Mouse (Mus musculus) hindbrain, embryonic 15.5 days (tissue): ENCODE measurements at regions not wholly inside any gene's neighbourhood (a gene's known extent, or its start where the extent isn't known, plus 50 kb on each side); places are given as distances from the start of the nearest gene placed in this dataset.
A peak's percentile ranks its signal among the peaks of the same experiment; 100 is the strongest.

ENCODE experiments used
- ATAC-seq: fragments of 200-750 bp; cut with Nextera tagmentation; 2 replicates; pipeline ENCODE4 v1.8.0; 2017; ENCODE audit warnings: low read depth, moderate number of reproducible peaks, moderate TSS enrichment; ENCODE audit not compliant: low FRiP score
- H3K27ac ChIP-seq: fragments of 300-500 bp; sonication (generic); replicated peaks from 2 replicates; pipeline ENCODE4 v1.5.1; 2015; ENCODE audit warnings: mild to moderate bottlenecking, inconsistent platforms
- H3K27me3 ChIP-seq: fragments of 300-500 bp; sonication (generic); 2 replicates; pipeline ENCODE4 v1.6.1; 2015; ENCODE audit warnings: control low read depth, inconsistent platforms
- H3K36me3 ChIP-seq: fragments of 300-500 bp; sonication (generic); 2 replicates; pipeline ENCODE4 v1.6.1; 2015; ENCODE audit warnings: control low read depth, inconsistent platforms
- H3K4me1 ChIP-seq: fragments of 300-500 bp; sonication (generic); replicated peaks from 2 replicates; pipeline ENCODE4 v1.6.1; 2015; ENCODE audit warnings: control low read depth, inconsistent platforms
- H3K4me2 ChIP-seq: fragments of 300-500 bp; sonication (generic); 2 replicates; pipeline ENCODE4 v1.6.1; 2015; ENCODE audit warnings: moderate library complexity, mild to moderate bottlenecking, inconsistent platforms
- H3K4me3 ChIP-seq: fragments of 300-500 bp; sonication (generic); 2 replicates; pipeline ENCODE4 v1.5.1; 2015; ENCODE audit warnings: mild to moderate bottlenecking, inconsistent platforms
- H3K9ac ChIP-seq: fragments of 300-500 bp; sonication (generic); 2 replicates; pipeline ENCODE4 v1.6.1; 2015; ENCODE audit warnings: inconsistent platforms
- H3K9me3 ChIP-seq: fragments of 300-500 bp; sonication (generic); 2 replicates; pipeline ENCODE4 v1.6.1; 2016; ENCODE audit warnings: control low read depth, inconsistent platforms
- WGBS: fragments of 180-500 bp; shearing (Covaris S2); methylation state at CpG from one replicate; pipeline ENCODE4 v1.1.7; 2015; 5-methylcytosine and 5-hydroxymethylcytosine counted together

GRCm38 (mm10) chr8:82702044-82702443 is 71.9 kb downstream of the Zfp330 start:
- ATAC-seq, result no peak
- H3K27me3 ChIP-seq, result no peaks in the 10 kb centered on the region
- 63% methylated on average over 1 of the region's 1 CpGs for WGBS
- no peaks in the 10 kb centered on the region for H3K36me3 ChIP-seq
- H3K4me1 ChIP-seq, result no peaks in the 10 kb centered on the region
- H3K9me3 ChIP-seq, result no peaks in the 10 kb centered on the region
- no peak overlapping the region for H3K27ac ChIP-seq
- H3K9ac ChIP-seq, result no peak overlapping the region
- no peak overlapping the region for H3K4me2 ChIP-seq
- no peak overlapping the region for H3K4me3 ChIP-seq

- no peak overlapping the region for H3K9ac ChIP-seq
- no peaks in the 10 kb centered on the region for H3K4me1 ChIP-seq
- ATAC-seq, result 0 out of 2 replicates have a peak, but pooled peaks have one; percentile 34
- no peak overlapping the region for H3K4me3 ChIP-seq
- WGBS, result 63% methylated on average over 1 of the region's 1 CpGs
- H3K4me2 ChIP-seq, result no peak overlapping the region
- no peaks in the 10 kb centered on the region for H3K9me3 ChIP-seq
- no peaks in the 10 kb centered on the region for H3K27me3 ChIP-seq
- H3K27ac ChIP-seq, result no peak overlapping the region
- no peaks in the 10 kb centered on the region for H3K36me3 ChIP-seq
Measured at GRCm38 (mm10) chr8:82700471-82700870, 73.5 kb downstream of the Zfp330 start.

GRCm38 (mm10) chr8:82699221-82699620 is 74.7 kb downstream of the Zfp330 start:
- Histone ChIP-seq H3K4me2 (no peak overlapping the region), H3K9me3 (no peaks in the 10 kb centered on the region), H3K9ac (no peak overlapping the region), H3K36me3 (no peaks in the 10 kb centered on the region), H3K4me3 (no peak overlapping the region), H3K27me3 (no peaks in the 10 kb centered on the region), H3K4me1 (no peaks in the 10 kb centered on the region), H3K27ac (no peak overlapping the region)
- 73% methylated on average over 2 of the region's 2 CpGs for WGBS
- no peak for ATAC-seq

- Histone ChIP-seq H3K9ac (no peak overlapping the region), H3K4me3 (no peak overlapping the region), H3K27ac (no peak overlapping the region), H3K36me3 (no peaks in the 10 kb centered on the region), H3K4me2 (no peak overlapping the region), H3K9me3 (no peaks in the 10 kb centered on the region), H3K27me3 (no peaks in the 10 kb centered on the region), H3K4me1 (no peaks in the 10 kb centered on the region)
- ATAC-seq, result no peak
- 50% methylated on average over 2 of the region's 2 CpGs for WGBS
Measured at GRCm38 (mm10) chr8:82698071-82698470, 75.9 kb downstream of the Zfp330 start.

GRCm38 (mm10) chr8:82693086-82693485 is 80.9 kb downstream of the Zfp330 start:
- H3K36me3 ChIP-seq, result no peaks in the 10 kb centered on the region
- H3K27ac ChIP-seq, result no peak overlapping the region
- no peaks in the 10 kb centered on the region for H3K4me1 ChIP-seq
- no peak overlapping the region for H3K4me3 ChIP-seq
- no peaks in the 10 kb centered on the region for H3K27me3 ChIP-seq
- H3K9me3 ChIP-seq, result no peaks in the 10 kb centered on the region
- no peak overlapping the region for H3K4me2 ChIP-seq
- no peak overlapping the region for H3K9ac ChIP-seq
- 84% methylated on average over 3 of the region's 3 CpGs for whole genome bisulfite sequencing
- no peak for ATAC-seq

- WGBS, result 62% methylated on average over 3 of the region's 3 CpGs
Measured at GRCm38 (mm10) chr8:82689322-82689721, 84.6 kb downstream of the Zfp330 start.

GRCm38 (mm10) chr8:82685966-82686365 is 88.0 kb downstream of the Zfp330 start:
- Histone ChIP-seq H3K27ac (no peak overlapping the region), H3K4me1 (no peaks in the 10 kb centered on the region), H3K4me3 (no peak overlapping the region), H3K27me3 (no peaks in the 10 kb centered on the region), H3K9ac (no peak overlapping the region), H3K9me3 (no peaks in the 10 kb centered on the region), H3K4me2 (no peak overlapping the region), H3K36me3 (no peaks in the 10 kb centered on the region)
- no peak for ATAC-seq
- 85% methylated on average over 3 of the region's 3 CpGs for WGBS

More at GRCm38 (mm10) chr8:82689322-82689721, 84.6 kb downstream of the Zfp330 start:
- H3K27me3 ChIP-seq, result no peaks in the 10 kb centered on the region
- H3K9me3 ChIP-seq, result no peaks in the 10 kb centered on the region
- no peak overlapping the region for H3K27ac ChIP-seq
- H3K36me3 ChIP-seq, result no peaks in the 10 kb centered on the region
- H3K4me2 ChIP-seq, result no peak overlapping the region
- H3K4me3 ChIP-seq, result no peak overlapping the region
- ATAC-seq, result peak; percentile 56; the same call in 1 of the 2 replicates
- H3K9ac ChIP-seq, result no peak overlapping the region
- no peaks in the 10 kb centered on the region for H3K4me1 ChIP-seq

GRCm38 (mm10) chr8:82678793-82679192 is 95.2 kb downstream of the Zfp330 start:
- no peak overlapping the region for H3K4me3 ChIP-seq
- no peak for ATAC-seq
- H3K4me2 ChIP-seq, result no peak overlapping the region
- no peaks in the 10 kb centered on the region for H3K36me3 ChIP-seq
- H3K27me3 ChIP-seq, result no peaks in the 10 kb centered on the region
- H3K4me1 ChIP-seq, result no peaks in the 10 kb centered on the region
- H3K27ac ChIP-seq, result no peak overlapping the region
- H3K9me3 ChIP-seq, result no peaks in the 10 kb centered on the region
- H3K9ac ChIP-seq, result no peak overlapping the region
- WGBS, result 62% methylated on average over 1 of the region's 1 CpGs

GRCm38 (mm10) chr8:82677781-82678180 is 96.2 kb downstream of the Zfp330 start:
- H3K4me2 ChIP-seq, result no peak overlapping the region
- H3K27ac ChIP-seq, result no peak overlapping the region
- H3K27me3 ChIP-seq, result no peaks in the 10 kb centered on the region
- no peak overlapping the region for H3K4me3 ChIP-seq
- WGBS, result 88% methylated on average over 3 of the region's 3 CpGs
- H3K4me1 ChIP-seq, result no peaks in the 10 kb centered on the region
- ATAC-seq, result no peak
- H3K9ac ChIP-seq, result no peak overlapping the region
- H3K9me3 ChIP-seq, result no peaks in the 10 kb centered on the region
- H3K36me3 ChIP-seq, result no peaks in the 10 kb centered on the region

GRCm38 (mm10) chr8:82669241-82669640 is 104.7 kb downstream of the Zfp330 start:
- Histone ChIP-seq H3K36me3 (no peaks in the 10 kb centered on the region), H3K27me3 (no peaks in the 10 kb centered on the region), H3K9ac (no peak overlapping the region), H3K4me2 (no peak overlapping the region), H3K4me1 (no peaks in the 10 kb centered on the region), H3K27ac (no peak overlapping the region), H3K9me3 (no peaks in the 10 kb centered on the region), H3K4me3 (no peak overlapping the region)
- no peak for ATAC-seq
- WGBS, result 92% methylated on average over 4 of the region's 4 CpGs

- Histone ChIP-seq H3K9me3 (no peaks in the 10 kb centered on the region), H3K36me3 (no peaks in the 10 kb centered on the region), H3K27me3 (no peaks in the 10 kb centered on the region), H3K4me2 (no peak overlapping the region), H3K9ac (no peak overlapping the region), H3K4me3 (no peak overlapping the region), H3K4me1 (no peaks in the 10 kb centered on the region), H3K27ac (no peak overlapping the region)
- WGBS, result 87% methylated on average over 4 of the region's 4 CpGs
- no peak for ATAC-seq
Measured at GRCm38 (mm10) chr8:82665131-82665530, 108.8 kb downstream of the Zfp330 start.

GRCm38 (mm10) chr8:82640502-82640901 is 133.5 kb downstream of the Zfp330 start:
- H3K4me3 ChIP-seq, result no peak overlapping the region
- 76% methylated on average over 1 of the region's 1 CpGs for WGBS
- no peaks in the 10 kb centered on the region for H3K9me3 ChIP-seq
- H3K4me2 ChIP-seq, result no peak overlapping the region
- H3K27ac ChIP-seq, result no peak overlapping the region
- H3K36me3 ChIP-seq, result no peaks in the 10 kb centered on the region
- no peak overlapping the region for H3K9ac ChIP-seq
- H3K4me1 ChIP-seq, result no peaks in the 10 kb centered on the region
- no peak for ATAC-seq
- no peaks in the 10 kb centered on the region for H3K27me3 ChIP-seq

- H3K9me3 ChIP-seq, result no peaks in the 10 kb centered on the region
- WGBS, result 83% methylated on average over 2 of the region's 2 CpGs
- no peaks in the 10 kb centered on the region for H3K4me1 ChIP-seq
- no peak overlapping the region for H3K4me2 ChIP-seq
- H3K36me3 ChIP-seq, result no peaks in the 10 kb centered on the region
- H3K27me3 ChIP-seq, result no peaks in the 10 kb centered on the region
- ATAC-seq, result no peak
- no peak overlapping the region for H3K27ac ChIP-seq
- no peak overlapping the region for H3K4me3 ChIP-seq
- H3K9ac ChIP-seq, result no peak overlapping the region
Measured at GRCm38 (mm10) chr8:82630486-82630885, 143.5 kb downstream of the Zfp330 start.
